In genomic region chr3:138820296-138820695, GRCm38 (mm10) we compare ENCODE assay signal across 15 mouse cellular contexts.
DNase-seq lines count a peak whose midpoint lies in the region; ATAC-seq and TF ChIP-seq lines count a peak whose summit lies in the region.
"Had no signal": no experiment of that assay in that cellular context is flagged by ENCODE, and none has a peak within 500 bp of the region (broad histone marks: within the 10 kb centered on the region; RNA-seq: fewer than 3 reads in every experiment).

No protein-coding gene starts in this region.

- H3K4me1 ChIP-seq in kidney, adult 2 months (ENCODE audit: control insufficient read depth, insufficient read depth, low read length) = no peaks in the 10 kb centered on the region; the same call in 1 of the 2 replicates
- H3K4me1 ChIP-seq in kidney, embryonic 16.5 days (ENCODE audit: insufficient read depth, low read length) = peaks cover 28% of the 10 kb centered on the region
- H3K4me1 ChIP-seq: liver, embryonic 15.5 days had no signal

- no peak for TF ChIP-seq POLR2A in kidney, adult 2 months (IDR thresholded peaks at IDR 0.05; ENCODE audit: low read depth, low read length)

- H3K9ac ChIP-seq in kidney, embryonic 16.5 days (replicated peaks; ENCODE audit: low read length) = no peak overlapping the region
- H3K9ac ChIP-seq: liver, embryonic 15.5 days had no signal

- no peak for ATAC-seq in kidney, embryonic 16.5 days (ENCODE audit: low FRiP score, low TSS enrichment)
- ATAC-seq: CD4-positive, CD25-positive, alpha-beta regulatory T cell, adult 4 months; intestine, embryonic 16.5 days; lung, postnatal 0 days had no signal

- WGBS in kidney, adult 2 months = 73% methylated on average over 5 of the region's 5 CpGs
- 54% methylated on average over 5 of the region's 5 CpGs for WGBS in kidney, embryonic 16.5 days

- H3K4me2 ChIP-seq in kidney, embryonic 16.5 days (replicated peaks; ENCODE audit: low read depth, low read length) = no peak overlapping the region
- H3K4me2 ChIP-seq: liver, embryonic 15.5 days had no signal

- no peaks in the 10 kb centered on the region for H3K36me3 ChIP-seq in kidney, adult 2 months (ENCODE audit: control insufficient read depth, insufficient read depth, low read length)
- H3K36me3 ChIP-seq in kidney, embryonic 16.5 days (ENCODE audit: insufficient read depth, low read length) = no peaks in the 10 kb centered on the region
- H3K36me3 ChIP-seq: embryonic facial prominence, embryonic 10.5 days; G1E; liver, embryonic 15.5 days had no signal

- H3K27me3 ChIP-seq in kidney, adult 2 months (replicated peaks; ENCODE audit: control insufficient read depth, insufficient read depth, low read length) = no peaks in the 10 kb centered on the region
- no peaks in the 10 kb centered on the region for H3K27me3 ChIP-seq in kidney, embryonic 16.5 days (ENCODE audit: insufficient read depth, low read length)
- H3K27me3 ChIP-seq: liver, embryonic 15.5 days had no signal

- H3K4me3 ChIP-seq in kidney, adult 2 months (ENCODE audit: insufficient read depth, low read depth, low read length) = no peak overlapping the region
- H3K4me3 ChIP-seq in kidney, embryonic 16.5 days (ENCODE audit: low read length) = no peak overlapping the region
- H3K4me3 ChIP-seq: embryonic facial prominence, embryonic 10.5 days; liver, embryonic 15.5 days had no signal

- no peak for TF ChIP-seq CTCF in kidney, adult 2 months (conservative IDR thresholded peaks at IDR 0.05; ENCODE audit: insufficient read depth, insufficient read length, low read depth, low read length)

- peak; percentile 62 for DNase-seq in kidney, adult 2 months
- DNase-seq in cerebellum, adult 11-12 months = peak; percentile 91
- DNase-seq in cerebellum, adult 9-10 months = peak; percentile 92
- DNase-seq in kidney, postnatal 14 days = peak; percentile 35
- DNase-seq in urinary bladder, postnatal 10 days (ENCODE audit: low spot score) = no peak
- no peak for DNase-seq in adrenal gland, postnatal 4 days (ENCODE audit: low spot score in 2 of 2)
- DNase-seq: heart, adult 11 months; heart, postnatal 4 days had no signal

- no peak overlapping the region for H3K27ac ChIP-seq in kidney, adult 2 months (ENCODE audit: insufficient read depth, low read depth, low read length)
- no peak overlapping the region for H3K27ac ChIP-seq in kidney, embryonic 16.5 days (ENCODE audit: low read length)
- H3K27ac ChIP-seq: embryonic facial prominence, embryonic 10.5 days; liver, embryonic 15.5 days had no signal

- no peaks in the 10 kb centered on the region for H3K9me3 ChIP-seq in kidney, embryonic 16.5 days (ENCODE audit: low read length)
- H3K9me3 ChIP-seq: embryonic facial prominence, embryonic 10.5 days; G1E; liver, embryonic 15.5 days had no signal

Comparison
In these comparisons a context has a peak if more than half of its experiments do, and no peak if none do; other contexts are left out.
1. DNase-seq: peak in kidney, adult 2 months (single experiment), cerebellum, adult 11-12 months (single experiment), cerebellum, adult 9-10 months (single experiment) and kidney, postnatal 14 days (single experiment); none in urinary bladder, postnatal 10 days (single experiment) and adrenal gland, postnatal 4 days (0 of 2).